Mouse (Mus musculus) cerebellum, postnatal 4 days (tissue): Measurements from ENCODE around the gene Ccl6.

Experiments
- DNase-seq, 2 experiments: peaks; one replicate each; pipeline ENCODE4 v3.0.0; 2022; ENCODE audit warnings: low spot score in 2 of 2, mixed read lengths in 1 of 2

Gene Ccl6

GRCm38 (mm10) chr11:83597796-83598195 is 4.9 kb upstream of the Ccl6 start:
- no peak for DNase-seq

- no peak for DNase-seq
Measured at GRCm38 (mm10) chr11:83595669-83596455, 3.0 kb upstream of the Ccl6 start.

GRCm38 (mm10) chr11:83593453-83593852 is 566 bp upstream of the Ccl6 start:
- no peak for DNase-seq

- DNase-seq: no peak
Measured at GRCm38 (mm10) chr11:83584232-83584631, 8.7 kb downstream of the Ccl6 start.

GRCm38 (mm10) chr11:83583450-83583754 is 9.5 kb downstream of the Ccl6 start:
- DNase-seq: no peak

GRCm38 (mm10) chr11:83582626-83583449 is 10.0 kb downstream of the Ccl6 start:
- no peak for DNase-seq

- no peak for DNase-seq
Measured at GRCm38 (mm10) chr11:83581626-83582610, 11.0 kb downstream of the Ccl6 start.

- no peak for DNase-seq
Measured at GRCm38 (mm10) chr11:83580699-83581232, 12.1 kb downstream of the Ccl6 start.

GRCm38 (mm10) chr11:83578999-83579398 is 13.9 kb downstream of the Ccl6 start:
- DNase-seq: no peak

GRCm38 (mm10) chr11:83578186-83578760 is 14.6 kb downstream of the Ccl6 start, which contains the start of gene Ccl9:
Gene Ccl9, minus strand, starts transcription at chr11:83578636.
- DNase-seq: no peak

GRCm38 (mm10) chr11:83576927-83577555 is 15.8 kb downstream of the Ccl6 start:
- no peak for DNase-seq

- no peak for DNase-seq
Measured at GRCm38 (mm10) chr11:83572834-83573233, 20.1 kb downstream of the Ccl6 start.

- no peak for DNase-seq
Measured at GRCm38 (mm10) chr11:83572223-83572622, 20.7 kb downstream of the Ccl6 start.

- DNase-seq: no peak
Measured at GRCm38 (mm10) chr11:83570189-83570588, 22.7 kb downstream of the Ccl6 start.

GRCm38 (mm10) chr11:83569249-83569648 is 23.6 kb downstream of the Ccl6 start:
- no peak for DNase-seq

- DNase-seq: no peak
Measured at GRCm38 (mm10) chr11:83568786-83569185, 24.1 kb downstream of the Ccl6 start.

- no peak for DNase-seq
Measured at GRCm38 (mm10) chr11:83568061-83568460, 24.8 kb downstream of the Ccl6 start.

GRCm38 (mm10) chr11:83567311-83567710 is 25.6 kb downstream of the Ccl6 start:
- DNase-seq: no peak

GRCm38 (mm10) chr11:83566617-83567016 is 26.3 kb downstream of the Ccl6 start:
- DNase-seq: no peak

- no peak for DNase-seq
Measured at GRCm38 (mm10) chr11:83563754-83564153, 29.1 kb downstream of the Ccl6 start.
